Mouse (Mus musculus) left cerebral cortex, adult 18-20 months (tissue): Measurements from ENCODE around the gene Tasp1. TPM values are rescaled to one million over a fixed set of nuclear protein-coding genes. Genes with fewer than 3 reads are reported as not detected.

Experiments
- DNase-seq, 2 experiments: peaks; one replicate each; pipeline ENCODE4 v3.0.0; 2021 to 2022; ENCODE audit warnings: low spot score in 2 of 2, mixed read lengths in 1 of 2
- total RNA-seq, 2 experiments: library from RNA; stranded (reverse); gene quantifications; 2 replicates each; pipeline ENCODE4 v1.2.3; 2021

The Tasp1 gene
- total RNA-seq, 2 experiments from 2014 or later, result 36.2 to 37.1 TPM

DNA sequence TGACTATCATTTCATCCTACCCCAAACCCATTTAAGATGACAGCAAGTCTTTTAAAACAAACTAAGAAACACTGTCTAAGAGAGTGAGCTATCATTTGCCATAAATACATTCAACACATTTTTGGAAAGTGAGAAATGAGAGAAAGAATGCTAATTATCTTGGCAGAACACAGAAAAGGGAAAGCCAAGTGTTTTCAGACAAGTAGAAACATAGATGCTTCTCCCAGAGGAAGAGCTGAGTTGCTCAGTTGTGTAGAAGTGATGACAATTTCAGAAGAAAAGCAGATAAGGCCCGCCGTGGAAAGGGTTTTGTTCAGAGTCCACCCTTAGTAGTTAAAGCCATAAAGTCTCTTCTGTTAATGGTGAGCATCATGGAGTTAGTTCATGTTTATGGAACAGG is 281.7 kb downstream of the Tasp1 start:
- DNase-seq, result no peak

- no peak for DNase-seq
Measured at GRCm38 (mm10) chr2:139784465-139784864, 282.1 kb downstream of the Tasp1 start.

Other genes with a start within 250 kb of the Tasp1 start
- not detected for gene Gm17374, start 85.2 kb upstream of the Tasp1 start, total RNA-seq
- gene Esf1, start 103.8 kb upstream of the Tasp1 start, total RNA-seq, result 10 to 100 TPM; 20.8 to 21.1 TPM
- gene Ndufaf5, start 103.8 kb upstream of the Tasp1 start, total RNA-seq, result 10 to 100 TPM; 49.3 to 57.1 TPM